Mouse (Mus musculus) hindbrain, embryonic 11.5 days (tissue): ENCODE measurements around the gene Epx. TPM values are rescaled to one million over a fixed set of nuclear protein-coding genes. Genes with fewer than 3 reads are reported as not detected.

Experiments used
- ATAC-seq: fragments of 200-750 bp; cut with Nextera tagmentation; 2 replicates; pipeline ENCODE4 v1.8.0; 2017; ENCODE audit warnings: mild to moderate bottlenecking, moderate TSS enrichment, moderate library complexity; ENCODE audit not compliant: low FRiP score
- DNase-seq: peaks from one replicate; pipeline ENCODE4 v3.0.0-alpha.2; 2015; ENCODE audit warnings: low spot score
- H3K27ac ChIP-seq: fragments of 300-500 bp; sonication (generic); 2 replicates; pipeline ENCODE4 v1.5.1; 2014; ENCODE audit warnings: mild to moderate bottlenecking, low read depth, low read length
- H3K27me3 ChIP-seq: fragments of 300-500 bp; sonication (generic); 2 replicates; pipeline ENCODE4 v1.6.1; 2014; ENCODE audit warnings: mild to moderate bottlenecking, low read length, moderate library complexity, mixed read lengths; ENCODE audit not compliant: control insufficient read depth, insufficient read depth
- H3K36me3 ChIP-seq: fragments of 300-500 bp; sonication (generic); 2 replicates; pipeline ENCODE4 v1.6.1; 2014; ENCODE audit warnings: mild to moderate bottlenecking, low read length, moderate library complexity, mixed read lengths; ENCODE audit not compliant: control insufficient read depth, insufficient read depth
- H3K4me1 ChIP-seq: fragments of 300-500 bp; sonication (generic); replicated peaks from 2 replicates; pipeline ENCODE4 v1.6.1; 2014; ENCODE audit warnings: low read length, mixed read lengths; ENCODE audit not compliant: control insufficient read depth, insufficient read depth
- H3K4me2 ChIP-seq: fragments of 300-500 bp; sonication (generic); replicated peaks from 2 replicates; pipeline ENCODE4 v1.6.1; 2014; ENCODE audit warnings: mild to moderate bottlenecking, low read depth, low read length
- H3K4me3 ChIP-seq: fragments of 300-500 bp; sonication (generic); 2 replicates; pipeline ENCODE4 v1.5.1; 2014; ENCODE audit warnings: low read depth, low read length
- H3K9ac ChIP-seq: fragments of 300-500 bp; sonication (generic); 2 replicates; pipeline ENCODE4 v1.6.1; 2014; ENCODE audit warnings: low read depth, low read length
- H3K9me3 ChIP-seq: fragments of 300-500 bp; sonication (generic); 2 replicates; pipeline ENCODE4 v1.6.1; 2016; ENCODE audit warnings: low read length; ENCODE audit not compliant: control insufficient read depth
- WGBS: fragments of 180-500 bp; shearing (Covaris S2); extraction: QIAGEN DNeasy Blood & Tissue Kit; methylation state at CpG from one replicate; pipeline ENCODE4 v1.1.7; 2014; 5-methylcytosine and 5-hydroxymethylcytosine counted together
- polyA plus RNA-seq: library from polyadenylated mRNA; unstranded; fragments of >200 nt; fragmentation: Nextera tagmentation; extraction: Ambion mirVana; gene quantifications from 2 replicates; pipeline ENCODE4 v1.2.1, GENCODE M21; 2014

The Epx gene
- polyA plus RNA-seq, 1 experiment from 2014 or later = not detected

DNA sequence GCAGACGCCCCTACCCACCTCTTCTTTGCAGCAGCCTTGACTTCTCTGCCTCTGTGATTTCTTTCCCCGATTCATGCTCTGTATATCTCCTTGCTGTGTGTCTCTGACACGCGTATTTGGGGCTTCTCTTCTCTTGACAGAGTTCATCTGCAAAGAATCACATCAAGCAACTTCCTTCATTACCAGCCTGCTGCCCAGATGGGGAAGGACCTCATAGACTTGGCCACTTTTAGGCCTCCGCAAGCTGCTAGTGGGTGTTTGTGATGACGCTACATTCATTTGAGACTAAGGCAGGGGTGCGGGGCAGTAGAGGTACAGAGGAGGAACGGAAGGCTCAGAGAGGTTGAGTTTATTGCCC, 21.8 kb downstream of the Epx start:
- Histone ChIP-seq H3K4me1 (no peaks in the 10 kb centered on the region), H3K27me3 (no peaks in the 10 kb centered on the region), H3K9ac (peak overlapping the region; percentile 70), H3K4me3 (peak overlapping the region; percentile 57), H3K4me2 (peak overlapping the region; percentile 62), H3K9me3 (no peaks in the 10 kb centered on the region), H3K36me3 (no peaks in the 10 kb centered on the region; the same call in 1 of the 2 replicates), H3K27ac (peak overlapping the region; percentile 39; the same call in 1 of the 2 replicates)
- ATAC-seq (peak; percentile 25; the same call in 1 of the 2 replicates), DNase-seq (no peak)
- WGBS = 39% methylated on average over 8 of the region's 8 CpGs

DNA sequence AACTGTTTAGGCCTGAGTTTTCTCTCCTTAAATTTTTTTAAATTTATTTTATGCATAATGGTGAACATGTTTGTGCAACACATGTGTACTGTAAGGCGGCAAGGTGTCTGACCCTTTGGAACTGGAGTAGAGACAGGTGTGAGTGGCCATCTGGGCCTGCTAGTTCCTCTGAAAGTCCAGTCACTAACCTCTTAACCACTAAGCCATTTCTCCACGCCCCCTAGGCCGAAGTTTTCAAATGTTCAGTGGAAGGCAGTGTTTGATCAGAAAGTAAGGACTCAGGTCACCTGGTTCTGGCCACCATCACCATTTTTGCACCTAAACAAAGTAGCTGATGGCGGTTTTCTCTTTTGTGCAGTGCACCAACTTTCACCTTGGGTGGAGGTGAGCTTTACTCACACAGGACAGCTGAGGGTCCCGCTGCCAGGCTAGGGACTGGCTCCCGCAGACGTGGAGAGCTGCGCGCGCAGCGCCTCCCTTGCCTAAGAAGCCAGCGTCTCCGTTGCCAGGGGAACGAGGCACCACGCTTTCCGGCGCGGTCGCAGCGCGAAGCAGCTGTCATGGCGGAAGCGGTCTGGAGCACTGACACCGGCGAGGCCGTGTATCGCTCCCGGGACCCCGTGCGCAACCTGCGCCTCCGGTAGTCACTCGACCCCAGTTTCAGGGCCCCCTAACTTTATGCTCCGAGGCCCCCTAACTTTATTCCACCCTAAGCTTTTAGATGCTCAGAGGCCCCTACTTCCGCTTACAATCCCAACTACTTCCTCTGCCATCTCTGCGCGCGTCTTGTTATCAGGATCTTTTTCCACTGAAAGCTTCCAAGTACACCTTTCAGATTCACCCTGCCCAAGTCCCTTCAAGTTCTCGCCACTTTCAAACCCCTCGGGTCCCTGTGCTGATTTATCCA, 22.4 kb downstream of the Epx start, which contains the start of gene Mks1:
TSS of gene Mks1 (plus strand) at position 526 of the 907 bp plus-strand sequence.
- Histone ChIP-seq H3K36me3 (no peaks in the 10 kb centered on the region; the same call in 1 of the 2 replicates), H3K4me2 (peak within 1 kb of the TSS; percentile 62), H3K27me3 (no peaks in the 10 kb centered on the region), H3K9ac (peak within 1 kb of the TSS; percentile 70), H3K9me3 (no peaks in the 10 kb centered on the region), H3K27ac (peak within 1 kb of the TSS; percentile 39; the same call in 1 of the 2 replicates), H3K4me1 (no peaks in the 10 kb centered on the region), H3K4me3 (peak within 1 kb of the TSS; percentile 57)
- 6% methylated on average over 40 of the region's 40 CpGs for WGBS
- DNase-seq = peak; percentile 98
- peak; percentile 91 for ATAC-seq

DNA sequence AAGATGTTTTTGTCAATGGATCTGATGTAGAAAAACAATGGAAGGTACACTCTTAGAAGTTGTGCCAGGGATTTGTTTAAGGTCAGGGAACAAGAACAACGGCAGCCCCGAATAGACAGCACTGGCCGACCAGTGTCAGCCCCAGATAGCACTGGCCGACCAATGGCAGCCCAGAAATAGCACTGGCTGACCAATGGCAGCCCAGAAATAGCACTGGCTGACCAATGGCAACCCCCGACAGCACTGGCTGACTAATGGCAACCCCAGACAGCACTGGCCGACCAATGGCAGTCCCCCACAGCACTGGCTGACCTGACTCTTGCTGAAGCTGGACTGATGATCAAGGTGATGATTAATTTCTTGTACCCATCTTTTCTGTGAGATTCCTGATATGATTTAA, 27.5 kb downstream of the Epx start:
- no peak overlapping the region for H3K27ac ChIP-seq
- H3K9ac ChIP-seq = no peak overlapping the region
- DNase-seq (peak; percentile 28), ATAC-seq (no peak; the same call in 1 of the 2 replicates)
- WGBS = 66% methylated on average over 6 of the region's 6 CpGs
- no peaks in the 10 kb centered on the region for H3K27me3 ChIP-seq
- no peak overlapping the region for H3K4me2 ChIP-seq
- H3K36me3 ChIP-seq = no peaks in the 10 kb centered on the region
- H3K4me1 ChIP-seq = no peaks in the 10 kb centered on the region
- no peaks in the 10 kb centered on the region for H3K9me3 ChIP-seq
- H3K4me3 ChIP-seq = no peak overlapping the region

- Histone ChIP-seq H3K36me3 (no peaks in the 10 kb centered on the region), H3K9ac (no peak overlapping the region), H3K4me3 (no peak overlapping the region), H3K27ac (no peak overlapping the region), H3K9me3 (no peaks in the 10 kb centered on the region), H3K4me1 (no peaks in the 10 kb centered on the region), H3K27me3 (no peaks in the 10 kb centered on the region), H3K4me2 (no peak overlapping the region)
- ATAC-seq = no peak
- WGBS = 82% methylated on average over 12 of the region's 12 CpGs
- no peak for DNase-seq
Observed at GRCm38 (mm10) chr11:87846968-87847600, 28.3 kb downstream of the Epx start.

- no peaks in the 10 kb centered on the region for H3K36me3 ChIP-seq
- no peaks in the 10 kb centered on the region for H3K9me3 ChIP-seq
- H3K4me2 ChIP-seq = no peak overlapping the region
- H3K9ac ChIP-seq = no peak overlapping the region
- no peaks in the 10 kb centered on the region for H3K4me1 ChIP-seq
- 87% methylated on average over 3 of the region's 3 CpGs for WGBS
- no peak overlapping the region for H3K27ac ChIP-seq
- DNase-seq (no peak), ATAC-seq (no peak)
- no peak overlapping the region for H3K4me3 ChIP-seq
- H3K27me3 ChIP-seq = no peaks in the 10 kb centered on the region
Observed at GRCm38 (mm10) chr11:87841436-87841835, 33.9 kb downstream of the Epx start.

GRCm38 (mm10) chr11:87840676-87841075, 34.7 kb downstream of the Epx start:
- Histone ChIP-seq H3K4me3 (no peak overlapping the region), H3K9ac (no peak overlapping the region), H3K27ac (no peak overlapping the region), H3K9me3 (no peaks in the 10 kb centered on the region), H3K27me3 (no peaks in the 10 kb centered on the region), H3K4me1 (no peaks in the 10 kb centered on the region), H3K4me2 (no peak overlapping the region), H3K36me3 (no peaks in the 10 kb centered on the region)
- WGBS = 89% methylated on average over 8 of the region's 8 CpGs
- DNase-seq = no peak
- no peak for ATAC-seq

- Histone ChIP-seq H3K36me3 (no peaks in the 10 kb centered on the region), H3K9me3 (no peaks in the 10 kb centered on the region), H3K27ac (no peak within 1 kb of the TSS), H3K27me3 (no peaks in the 10 kb centered on the region), H3K4me2 (no peak within 1 kb of the TSS), H3K4me1 (no peaks in the 10 kb centered on the region; the same call in 1 of the 2 replicates), H3K9ac (no peak within 1 kb of the TSS), H3K4me3 (no peak within 1 kb of the TSS)
- no peak for ATAC-seq
- WGBS = 39% methylated on average over 10 of the region's 10 CpGs
- DNase-seq = peak; percentile 27
Observed at GRCm38 (mm10) chr11:87828239-87828900, 47.0 kb downstream of the Epx start, which contains the start of gene Lpo. Gene Lpo (minus strand): TSS chr11:87828289.

DNA sequence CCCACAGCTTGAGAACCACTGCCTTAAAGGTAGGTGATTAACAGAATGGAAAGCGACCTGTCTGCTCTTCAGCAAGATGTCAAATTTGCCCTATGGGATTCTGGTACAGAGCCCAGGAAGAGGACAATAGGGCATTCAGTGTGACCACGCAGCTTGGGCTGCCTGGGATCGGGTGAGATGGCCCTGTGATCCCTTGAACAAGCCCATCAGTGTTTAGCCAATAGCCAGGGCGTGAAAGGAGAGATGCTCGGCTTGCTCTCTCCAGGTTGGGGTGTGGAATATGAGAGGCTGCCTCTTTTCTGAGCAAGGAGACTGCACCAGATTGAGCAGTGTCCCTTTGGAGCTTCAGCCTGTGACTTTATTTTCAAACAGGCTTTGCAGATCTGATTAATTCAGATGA, 53.8 kb downstream of the Epx start:
- no peak overlapping the region for H3K4me3 ChIP-seq
- no peak overlapping the region for H3K9ac ChIP-seq
- H3K36me3 ChIP-seq = no peaks in the 10 kb centered on the region
- no peak overlapping the region for H3K27ac ChIP-seq
- H3K4me2 ChIP-seq = no peak overlapping the region
- ATAC-seq (no peak), DNase-seq (no peak)
- no peaks in the 10 kb centered on the region for H3K9me3 ChIP-seq
- H3K27me3 ChIP-seq = no peaks in the 10 kb centered on the region
- 52% methylated on average over 5 of the region's 5 CpGs for WGBS
- H3K4me1 ChIP-seq = no peaks in the 10 kb centered on the region
